Mouse (Mus musculus) brain, embryonic 14.5 days (tissue): ENCODE measurements around the gene Il23a.

ENCODE experiments used
- CTCF ChIP-seq: fragments of 200-500 bp; IDR thresholded peaks from 2 replicates; pipeline ENCODE4 v1.5.1; 2012; ENCODE audit warnings: inconsistent platforms, mild to moderate bottlenecking, moderate library complexity, borderline replicate concordance; ENCODE audit not compliant: insufficient read depth, insufficient read length; ENCODE audit errors: extremely low read depth
- POLR2A ChIP-seq: fragments of 200-500 bp; IDR thresholded peaks from 2 replicates; pipeline ENCODE4 v1.6.1; 2012; ENCODE audit warnings: mild to moderate bottlenecking, inconsistent platforms, borderline replicate concordance; ENCODE audit not compliant: poor library complexity, insufficient read depth, insufficient read length, severe bottlenecking; ENCODE audit errors: extremely low read depth

- no peak for TF ChIP-seq CTCF
- no peak for TF ChIP-seq POLR2A
Observed at GRCm38 (mm10) chr10:128336597-128336996, 38.0 kb upstream of the Il23a start.
